In the genomic region with DNA sequence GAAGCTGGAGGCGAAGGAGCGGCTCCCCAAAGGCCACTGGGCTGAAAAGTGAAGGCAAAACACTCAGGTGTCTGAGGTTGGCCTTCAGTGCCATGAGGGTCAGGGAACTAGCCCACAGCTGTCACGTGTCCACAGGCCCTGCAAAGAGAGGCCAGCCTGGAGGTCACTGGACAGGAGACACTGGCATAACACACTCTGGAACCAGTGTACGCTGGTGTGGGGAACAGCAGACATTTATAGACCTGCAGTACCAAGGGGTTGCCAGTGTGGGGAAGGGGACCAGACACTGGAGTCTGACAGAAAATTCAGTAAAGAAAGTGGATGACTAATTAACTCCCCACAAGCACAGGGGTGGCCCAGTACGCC, we compare ENCODE assay signal across 13 mouse cellular contexts. TPM values are rescaled to one million over a fixed set of nuclear protein-coding genes. Genes with fewer than 3 reads are reported as not detected.
DNase-seq lines count a peak whose midpoint lies in the region; ATAC-seq and TF ChIP-seq lines count a peak whose summit lies in the region.
"Had no signal": no experiment of that assay in that cellular context is flagged by ENCODE, and none has a peak within 500 bp of the region (broad histone marks: within the 10 kb centered on the region; RNA-seq: fewer than 3 reads in every experiment).

No protein-coding gene starts in this region.

- H3K4me3 ChIP-seq in heart, embryonic 13.5 days = no peak overlapping the region
- no peak overlapping the region for H3K4me3 ChIP-seq in heart, adult 2 months
- no peak overlapping the region for H3K4me3 ChIP-seq in stomach, embryonic 15.5 days (replicated peaks)
- no peak overlapping the region for H3K4me3 ChIP-seq in stomach, postnatal 0 days (ENCODE audit: low read depth, low read length)
- H3K4me3 ChIP-seq in limb, embryonic 12.5 days (replicated peaks) = no peak overlapping the region
- H3K4me3 ChIP-seq in stomach, embryonic 16.5 days (replicated peaks; ENCODE audit: low read length) = no peak overlapping the region

- no peak for TF ChIP-seq CTCF in heart, adult 2 months (IDR thresholded peaks at IDR 0.05)
- TF ChIP-seq CTCF in stomach, postnatal 0 days (IDR thresholded peaks at IDR 0.05; ENCODE audit: low read depth) = no peak

- H3K9ac ChIP-seq in heart, embryonic 13.5 days = 0 out of 2 replicates have a peak overlapping the region, but pooled peaks have one; percentile 20
- no peak overlapping the region for H3K9ac ChIP-seq in heart, adult 2 months (ENCODE audit: low read depth, low read length)
- H3K9ac ChIP-seq in stomach, embryonic 15.5 days = no peak overlapping the region
- no peak overlapping the region for H3K9ac ChIP-seq in stomach, postnatal 0 days (ENCODE audit: low read length)
- 0 out of 2 replicates have a peak overlapping the region, but pooled peaks have one; percentile 2 for H3K9ac ChIP-seq in limb, embryonic 12.5 days (replicated peaks)
- peak overlapping the region; percentile 20; the same call in 1 of the 2 replicates for H3K9ac ChIP-seq in stomach, embryonic 16.5 days (ENCODE audit: low read length)
- H3K9ac ChIP-seq: lung, embryonic 14.5 days had no signal

- H3K27me3 ChIP-seq in heart, embryonic 13.5 days (replicated peaks) = peaks cover 98% of the 10 kb centered on the region
- no peaks in the 10 kb centered on the region for H3K27me3 ChIP-seq in heart, adult 2 months (ENCODE audit: control insufficient read depth, insufficient read depth, low read length)
- 0 out of 2 replicates have a peak, but pooled peaks cover 24% of the 10 kb centered on the region for H3K27me3 ChIP-seq in stomach, embryonic 15.5 days (replicated peaks)
- H3K27me3 ChIP-seq in stomach, postnatal 0 days (ENCODE audit: control insufficient read depth, insufficient read depth, low read length) = no peaks in the 10 kb centered on the region
- H3K27me3 ChIP-seq in limb, embryonic 12.5 days = peaks cover 82% of the 10 kb centered on the region
- peaks cover 13% of the 10 kb centered on the region for H3K27me3 ChIP-seq in stomach, embryonic 16.5 days (ENCODE audit: control insufficient read depth, insufficient read depth, low read length)

- no peak overlapping the region for H3K4me2 ChIP-seq in heart, embryonic 13.5 days
- H3K4me2 ChIP-seq in stomach, embryonic 15.5 days = no peak overlapping the region
- H3K4me2 ChIP-seq in stomach, postnatal 0 days (replicated peaks; ENCODE audit: low read depth) = no peak overlapping the region
- peak overlapping the region; percentile 27; the same call in 1 of the 2 replicates for H3K4me2 ChIP-seq in limb, embryonic 12.5 days
- no peak overlapping the region for H3K4me2 ChIP-seq in stomach, embryonic 16.5 days (ENCODE audit: low read depth, low read length)
- H3K4me2 ChIP-seq: lung, embryonic 14.5 days had no signal

- intact Hi-C loops in heart, adult 2 months (cut with DNase I) = no loop called here
- intact Hi-C loops in left cerebral cortex, postnatal 36 days (cut with DNase I) = no loop called here

- TF ChIP-seq EP300 in heart, adult 2 months (IDR thresholded peaks at IDR 0.05; ENCODE audit: insufficient read depth, low read depth, low read length) = no peak
- no peak for TF ChIP-seq EP300 in stomach, postnatal 0 days (optimal IDR thresholded peaks at IDR 0.05)

- H3K36me3 ChIP-seq in heart, embryonic 13.5 days = no peaks in the 10 kb centered on the region
- H3K36me3 ChIP-seq in heart, adult 2 months (ENCODE audit: control insufficient read depth, insufficient read depth, low read length) = no peaks in the 10 kb centered on the region
- H3K36me3 ChIP-seq in stomach, embryonic 15.5 days = no peaks in the 10 kb centered on the region
- no peaks in the 10 kb centered on the region for H3K36me3 ChIP-seq in stomach, postnatal 0 days (ENCODE audit: control insufficient read depth, insufficient read depth, low read length)
- H3K36me3 ChIP-seq in limb, embryonic 12.5 days = no peaks in the 10 kb centered on the region
- no peaks in the 10 kb centered on the region for H3K36me3 ChIP-seq in stomach, embryonic 16.5 days (ENCODE audit: control insufficient read depth, insufficient read depth, low read length)
- H3K36me3 ChIP-seq: G1E had no signal

- H3K79me2 ChIP-seq in heart, adult 2 months (replicated peaks; ENCODE audit: control insufficient read depth, insufficient read depth, low read length) = no peaks in the 10 kb centered on the region

- H3K27ac ChIP-seq in heart, embryonic 13.5 days (replicated peaks) = no peak overlapping the region
- H3K27ac ChIP-seq in heart, adult 2 months = no peak overlapping the region
- H3K27ac ChIP-seq in stomach, embryonic 15.5 days = 0 out of 2 replicates have a peak overlapping the region, but pooled peaks have one; percentile 7
- H3K27ac ChIP-seq in stomach, postnatal 0 days (replicated peaks) = no peak overlapping the region
- peak overlapping the region; percentile 4; the same call in 1 of the 2 replicates for H3K27ac ChIP-seq in limb, embryonic 12.5 days
- H3K27ac ChIP-seq in stomach, embryonic 16.5 days (ENCODE audit: low read length) = no peak overlapping the region

- DNase-seq in heart, adult 2 months = no peak
- no peak for DNase-seq in stomach, postnatal 0 days (ENCODE audit: low spot score)
- DNase-seq in left cerebral cortex, postnatal 36 days (ENCODE audit: low spot score in 2 of 2) = no peak
- no peak for DNase-seq in adrenal gland, postnatal 14 days
- DNase-seq: liver; right cerebral cortex, postnatal 25 days had no signal

- TF ChIP-seq POLR2A in heart, adult 2 months (IDR thresholded peaks at IDR 0.05; ENCODE audit: insufficient read depth, low read depth, low read length) = no peak

- H3K9me3 ChIP-seq in heart, embryonic 13.5 days = no peaks in the 10 kb centered on the region
- no peaks in the 10 kb centered on the region for H3K9me3 ChIP-seq in stomach, embryonic 15.5 days
- no peaks in the 10 kb centered on the region for H3K9me3 ChIP-seq in stomach, postnatal 0 days (ENCODE audit: control insufficient read depth, low read length)
- no peaks in the 10 kb centered on the region for H3K9me3 ChIP-seq in limb, embryonic 12.5 days
- H3K9me3 ChIP-seq in stomach, embryonic 16.5 days (replicated peaks; ENCODE audit: control insufficient read depth, low read length) = no peaks in the 10 kb centered on the region
- H3K9me3 ChIP-seq: G1E had no signal

- WGBS in heart, embryonic 13.5 days = 60% methylated on average over 5 of the region's 5 CpGs
- 81% methylated on average over 5 of the region's 5 CpGs for WGBS in heart, adult 2 months
- 46% methylated on average over 5 of the region's 5 CpGs for WGBS in stomach, embryonic 15.5 days
- 64% methylated on average over 5 of the region's 5 CpGs for WGBS in stomach, postnatal 0 days
- WGBS in limb, embryonic 12.5 days = 12% methylated on average over 5 of the region's 5 CpGs
- 57% methylated on average over 5 of the region's 5 CpGs for whole genome bisulfite sequencing in stomach, embryonic 16.5 days

- ATAC-seq in heart, embryonic 13.5 days (ENCODE audit: extremely low read depth, insufficient number of reproducible peaks, low FRiP score, low TSS enrichment) = no peak
- no peak for ATAC-seq in stomach, embryonic 15.5 days (ENCODE audit: insufficient read depth, low FRiP score, low read depth)
- ATAC-seq in stomach, postnatal 0 days (ENCODE audit: low FRiP score, low TSS enrichment) = no peak
- ATAC-seq in limb, embryonic 12.5 days (ENCODE audit: insufficient number of reproducible peaks, insufficient read depth, low FRiP score, low TSS enrichment, low read depth) = 0 out of 2 replicates have a peak, but pooled peaks have one; percentile 23
- ATAC-seq in stomach, embryonic 16.5 days (ENCODE audit: insufficient read depth, low FRiP score) = no peak

- H3K4me1 ChIP-seq in heart, embryonic 13.5 days = peaks cover 47% of the 10 kb centered on the region
- H3K4me1 ChIP-seq in heart, adult 2 months (ENCODE audit: control insufficient read depth, insufficient read depth, low read length) = no peaks in the 10 kb centered on the region
- H3K4me1 ChIP-seq in stomach, embryonic 15.5 days = peaks cover 13% of the 10 kb centered on the region
- peaks cover 3% of the 10 kb centered on the region; the same call in 1 of the 2 replicates for H3K4me1 ChIP-seq in stomach, postnatal 0 days (replicated peaks; ENCODE audit: control insufficient read depth, insufficient read depth)
- peaks cover 46% of the 10 kb centered on the region for H3K4me1 ChIP-seq in limb, embryonic 12.5 days (replicated peaks)
- H3K4me1 ChIP-seq in stomach, embryonic 16.5 days (ENCODE audit: control insufficient read depth, insufficient read depth, low read length) = peaks cover 10% of the 10 kb centered on the region

RNA-seq across cellular contexts. Expression of a gene that starts 8.6 kb away (rescaled TPM):
- 3.3 and 4.9 TPM in 2 replicates for polyA plus RNA-seq in heart, embryonic 13.5 days (2015; fragmentation: Nextera tagmentation; extraction: Ambion mirVana)
- total RNA-seq in heart, adult 2 months (2021) = 1 to 10 TPM in 1 of 2 experiments, under 1 TPM in 1; 0.26 to 1.0 TPM
- polyA plus RNA-seq in heart, adult 2 months (2012; rRNA removed) = 2.2 and 2.7 TPM in 2 replicates
- 10.2 and 10.9 TPM in 2 replicates for polyA plus RNA-seq in stomach, embryonic 15.5 days (2015; fragmentation: Nextera tagmentation; extraction: Ambion mirVana)
- polyA plus RNA-seq in stomach, postnatal 0 days (2015; fragmentation: Nextera tagmentation; extraction: Ambion mirVana) = 3.9 and 4.8 TPM in 2 replicates
- 24.3 and 26.7 TPM in 2 replicates for polyA plus RNA-seq in limb, embryonic 12.5 days (2016; fragmentation: Nextera tagmentation; extraction: Ambion mirVana)
- polyA plus RNA-seq in stomach, embryonic 16.5 days (2015; fragmentation: Nextera tagmentation; extraction: Ambion mirVana) = 13.2 and 15.0 TPM in 2 replicates
- 1 to 10 TPM in 1 of 2 experiments, under 1 TPM in 1; 0.74 to 1.7 TPM for total RNA-seq in left cerebral cortex, postnatal 36 days (2021)
- 5.6 and 14.3 TPM in 2 replicates for total RNA-seq in adrenal gland, postnatal 14 days (2021)
- total RNA-seq: megakaryocyte progenitor cell, adult 5-6 weeks had no signal
- polyA plus RNA-seq: G1E had no signal

Comparison
In these comparisons a context has a peak if more than half of its experiments do, and no peak if none do; other contexts are left out.
1. H3K27ac ChIP-seq: peak in stomach, embryonic 15.5 days (single experiment) and limb, embryonic 12.5 days (single experiment); none in heart, embryonic 13.5 days (single experiment), heart, adult 2 months (single experiment), stomach, postnatal 0 days (single experiment) and stomach, embryonic 16.5 days (single experiment).
2. H3K9ac ChIP-seq: peak in heart, embryonic 13.5 days (single experiment), limb, embryonic 12.5 days (single experiment) and stomach, embryonic 16.5 days (single experiment); none in heart, adult 2 months (single experiment), stomach, embryonic 15.5 days (single experiment) and stomach, postnatal 0 days (single experiment).